Mouse (Mus musculus) c-Kit-positive CD71-positive TER-119-positive erythroid progenitor cells, embryonic 14.5 days (primary cell): ENCODE measurements around the gene Gtsf1.

Experiments used
- DNase-seq: peaks from one replicate; pipeline ENCODE4 v3.0.0-alpha.2; 2013; ENCODE audit warnings: low spot score

Gene Gtsf1

GRCm38 (mm10) chr15:103377752-103378664 is 52.3 kb downstream of the Gtsf1 start:
- DNase-seq: no peak

- no peak for DNase-seq
Measured at GRCm38 (mm10) chr15:103376837-103377269, 53.4 kb downstream of the Gtsf1 start.

GRCm38 (mm10) chr15:103375112-103375800 is 55.0 kb downstream of the Gtsf1 start:
- DNase-seq: no peak

GRCm38 (mm10) chr15:103372461-103372860 is 57.8 kb downstream of the Gtsf1 start:
- no peak for DNase-seq

- DNase-seq: no peak
Measured at GRCm38 (mm10) chr15:103371741-103372140, 58.5 kb downstream of the Gtsf1 start.

- no peak for DNase-seq
Measured at GRCm38 (mm10) chr15:103371208-103371607, 59.1 kb downstream of the Gtsf1 start.

GRCm38 (mm10) chr15:103370462-103370861 is 59.8 kb downstream of the Gtsf1 start:
- DNase-seq: no peak

DNA sequence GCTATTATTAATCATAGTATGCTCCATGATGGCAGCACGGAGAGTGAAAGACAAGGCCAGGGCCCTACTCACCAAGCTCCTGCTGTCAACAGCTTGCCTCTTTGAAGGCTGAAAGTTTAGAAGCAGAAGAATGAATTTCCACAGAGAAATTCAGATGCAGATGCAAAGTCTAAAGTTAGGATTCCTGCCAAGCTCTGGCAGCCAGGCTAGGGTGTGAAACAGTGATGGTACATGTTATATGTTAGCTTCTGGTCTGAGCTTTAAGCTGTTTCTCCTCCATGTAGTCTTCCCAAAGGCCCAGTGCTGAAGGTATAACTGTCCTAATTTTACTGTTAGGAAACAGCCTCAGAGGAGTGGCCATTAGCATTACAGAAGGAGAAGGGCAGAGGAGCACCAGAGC is 61.1 kb downstream of the Gtsf1 start:
- DNase-seq: no peak

GRCm38 (mm10) chr15:103368179-103368940 is 61.9 kb downstream of the Gtsf1 start:
- no peak for DNase-seq

GRCm38 (mm10) chr15:103366376-103367149 is 63.7 kb downstream of the Gtsf1 start, which contains the start of gene Itga5:
Itga5 (minus strand) TSS chr15:103366763.
- DNase-seq: no peak

GRCm38 (mm10) chr15:103365471-103366375 is 64.5 kb downstream of the Gtsf1 start:
- DNase-seq: no peak

DNA sequence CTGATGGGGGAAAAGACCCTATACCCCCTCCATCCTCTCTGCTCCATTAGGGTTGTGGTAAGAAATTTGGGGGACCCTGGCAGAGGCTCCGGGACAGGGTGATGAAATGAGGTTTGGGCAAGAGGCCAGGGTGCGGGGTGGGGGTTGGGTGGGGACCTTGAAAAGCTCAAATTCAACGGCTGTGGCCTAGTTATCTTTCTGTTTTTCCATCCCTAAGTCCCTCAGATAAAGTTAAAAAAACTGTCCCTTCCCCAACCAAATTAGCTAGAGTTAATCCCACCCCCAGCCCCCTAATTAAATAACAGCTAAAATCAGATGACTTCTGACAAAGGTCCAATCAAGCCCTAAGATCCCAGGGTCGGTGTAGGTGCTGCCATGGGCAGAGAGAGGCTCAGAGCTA is 65.5 kb downstream of the Gtsf1 start:
- DNase-seq: no peak

GRCm38 (mm10) chr15:103363809-103364208 is 66.5 kb downstream of the Gtsf1 start:
- DNase-seq: no peak

- no peak for DNase-seq
Measured at GRCm38 (mm10) chr15:103362950-103363349, 67.3 kb downstream of the Gtsf1 start.

DNA sequence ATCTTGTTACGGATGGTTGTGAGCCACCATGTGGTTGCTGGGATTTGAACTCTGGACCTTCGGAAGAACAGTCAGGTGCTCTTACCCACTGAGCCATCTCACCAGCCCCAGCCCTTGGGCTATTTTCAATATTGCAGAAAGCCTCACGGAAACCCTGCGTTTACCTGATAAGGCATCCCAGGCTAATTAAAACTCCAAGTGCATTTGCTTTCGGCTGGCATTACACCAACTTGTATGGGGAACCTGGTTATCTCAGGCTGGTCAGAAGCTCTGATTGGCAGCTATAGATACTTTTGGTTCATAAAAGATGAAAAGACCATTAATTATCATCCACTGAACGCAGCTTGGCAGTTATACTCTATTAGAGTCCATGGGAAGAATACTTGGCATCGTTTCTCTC is 67.9 kb downstream of the Gtsf1 start:
- DNase-seq: no peak

- DNase-seq: no peak
Measured at GRCm38 (mm10) chr15:103361269-103361668, 69.0 kb downstream of the Gtsf1 start.

DNA sequence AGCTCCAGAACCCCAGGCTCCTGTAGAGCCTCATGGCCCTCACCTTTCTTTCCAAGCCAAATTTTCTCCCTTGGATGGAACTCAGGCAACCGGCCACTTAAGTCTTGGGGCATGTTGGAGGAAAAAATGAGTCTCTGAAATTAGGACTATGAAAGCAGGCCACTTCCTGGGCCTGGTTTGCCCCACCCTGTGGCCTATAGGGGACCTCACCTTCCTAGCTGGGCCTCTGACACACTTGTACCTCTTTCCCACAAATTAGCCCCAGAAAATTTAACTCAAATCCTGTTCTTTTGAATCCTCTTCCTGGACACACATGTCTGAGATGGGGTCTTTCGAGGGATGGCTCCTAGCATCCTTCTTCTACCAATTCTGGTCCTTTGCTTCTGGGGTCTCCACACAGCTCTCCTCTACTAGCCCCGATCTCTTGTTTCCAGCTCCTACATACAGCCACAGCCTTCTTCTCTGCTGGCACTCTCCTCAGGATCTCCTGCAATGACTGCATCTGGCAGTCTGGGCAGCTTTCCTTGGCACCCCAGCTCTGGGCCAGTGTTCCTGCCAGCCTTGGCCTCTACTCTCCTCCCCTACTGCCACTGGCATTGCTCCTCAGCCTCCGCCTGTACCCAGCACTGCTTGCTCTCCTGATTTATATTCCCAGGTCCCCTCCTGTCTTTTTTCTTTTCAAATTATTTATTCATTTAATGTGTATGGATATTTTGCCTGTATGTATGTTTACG is 70.2 kb downstream of the Gtsf1 start:
- DNase-seq: no peak

DNA sequence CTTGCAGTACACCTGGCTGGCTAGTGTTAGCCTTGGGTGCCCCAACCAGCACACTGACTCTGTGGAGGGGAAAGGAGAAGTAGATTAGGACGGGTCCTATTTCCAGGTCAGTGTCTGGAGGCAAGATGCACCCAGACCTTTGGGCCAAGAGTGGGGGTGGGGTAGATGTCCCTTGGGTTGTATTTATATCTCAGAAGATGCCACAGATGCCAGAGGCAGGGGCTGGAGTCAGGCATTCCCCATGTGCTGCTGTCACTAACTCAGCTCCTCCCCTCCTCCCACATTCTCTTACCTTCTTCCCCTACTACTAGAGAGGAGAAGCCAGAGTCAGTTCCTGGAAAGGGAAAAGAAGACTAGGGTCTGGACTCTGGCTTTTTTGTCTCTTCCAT is 71.2 kb downstream of the Gtsf1 start:
- no peak for DNase-seq

- no peak for DNase-seq
Measured at GRCm38 (mm10) chr15:103358278-103359121, 71.8 kb downstream of the Gtsf1 start.
